Mouse (Mus musculus) C2C12 (cell line): ENCODE data around the gene Pnrc2. TPM values are rescaled to one million over a fixed set of nuclear protein-coding genes. Genes with fewer than 3 reads are reported as not detected.

Source experiments
- H3K27me3 ChIP-seq: one replicate; pipeline ENCODE4 v1.6.1; 2011; ENCODE audit not compliant: control insufficient read depth, insufficient read depth, insufficient read length
- H3K36me3 ChIP-seq: one replicate; pipeline ENCODE4 v1.6.1; 2011; ENCODE audit not compliant: control insufficient read depth, insufficient read depth
- H3K4me3 ChIP-seq: one replicate; pipeline ENCODE4 v1.5.1; 2011; ENCODE audit warnings: mild to moderate bottlenecking, control low read depth; ENCODE audit not compliant: poor library complexity, insufficient read depth, severe bottlenecking
- H3K79me2 ChIP-seq: one replicate; pipeline ENCODE4 v1.6.1; 2011; ENCODE audit not compliant: control insufficient read depth, insufficient read depth
- H3K79me3 ChIP-seq: one replicate; pipeline ENCODE4 v1.6.1; 2011; ENCODE audit warnings: low read depth, control low read depth
- H3ac ChIP-seq: one replicate; pipeline ENCODE3; 2011; ENCODE audit warnings: low read depth; ENCODE audit not compliant: control insufficient read depth, insufficient read length
- CEBPB ChIP-seq: IDR thresholded peaks from one replicate; pipeline ENCODE4 v1.6.1; 2011; ENCODE audit warnings: low read depth, mild to moderate bottlenecking, control low read depth, moderate library complexity
- CTCF ChIP-seq: IDR thresholded peaks from one replicate; pipeline ENCODE4 v1.5.1; 2011; ENCODE audit not compliant: control insufficient read depth, insufficient read depth, insufficient read length
- FOSL1 ChIP-seq: IDR thresholded peaks from one replicate; pipeline ENCODE4 v1.8.0; 2011; ENCODE audit warnings: mild to moderate bottlenecking, low read length; ENCODE audit not compliant: poor library complexity, insufficient read depth, severe bottlenecking
- MAX ChIP-seq: IDR thresholded peaks from one replicate; pipeline ENCODE4 v1.6.1; 2011; ENCODE audit warnings: mild to moderate bottlenecking, control low read depth
- MYOD1 ChIP-seq: IDR thresholded peaks from one replicate; pipeline ENCODE4 v1.6.1; 2011; ENCODE audit warnings: low read depth; ENCODE audit not compliant: control insufficient read depth, insufficient read length
- MYOG ChIP-seq: IDR thresholded peaks from one replicate; pipeline ENCODE4 v1.6.1; 2011; ENCODE audit not compliant: control insufficient read depth, insufficient read length; ENCODE audit errors: extremely low read depth
- USF1 ChIP-seq: IDR thresholded peaks from one replicate; pipeline ENCODE4 v1.6.1; 2011; ENCODE audit warnings: low read depth, mild to moderate bottlenecking, control low read depth, moderate library complexity
- polyA plus RNA-seq: library from polyadenylated mRNA; unstranded; fragments of >200 nt; fragmentation: generic; extraction: Trizol; gene quantifications from one replicate; pipeline ENCODE4 v1.2.1, GENCODE M21; 2012; ENCODE audit warnings: missing spikeins

The Pnrc2 gene
- polyA plus RNA-seq, 1 experiment: 21.7 TPM

DNA sequence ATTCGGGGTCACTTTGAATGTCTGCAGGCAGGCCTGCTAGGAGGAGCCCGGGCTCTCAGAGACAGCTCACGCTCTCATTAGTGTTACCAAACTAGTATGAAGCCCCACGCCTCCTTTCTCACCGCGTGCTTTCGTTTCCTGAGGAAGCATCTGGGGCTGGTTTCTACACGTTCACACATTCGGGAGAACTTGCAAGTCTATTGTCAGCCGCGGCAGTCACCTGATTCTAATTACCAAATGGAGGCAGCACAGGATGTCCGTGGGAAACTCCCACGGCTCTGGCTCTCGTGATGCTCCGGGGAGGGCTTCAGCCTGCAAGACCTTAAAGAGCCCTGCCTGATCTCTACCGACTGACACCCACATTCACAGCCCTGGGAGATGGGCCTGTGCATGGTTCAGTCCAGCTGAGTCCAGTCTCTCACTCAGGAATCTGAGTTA is 3.0 kb upstream of the Pnrc2 start:
- Histone ChIP-seq H3K79me2 (peaks cover 19% of the 10 kb centered on the region), H3ac (no peak overlapping the region), H3K4me3 (no peak overlapping the region), H3K27me3 (no peaks in the 10 kb centered on the region), H3K79me3 (peaks cover 16% of the 10 kb centered on the region), H3K36me3 (peaks cover 16% of the 10 kb centered on the region)
- TF ChIP-seq MYOG (no peak), USF1 (no peak), MAX (no peak), MYOD1 (no peak), CEBPB (no peak), FOSL1 (no peak), CTCF (no peak)

DNA sequence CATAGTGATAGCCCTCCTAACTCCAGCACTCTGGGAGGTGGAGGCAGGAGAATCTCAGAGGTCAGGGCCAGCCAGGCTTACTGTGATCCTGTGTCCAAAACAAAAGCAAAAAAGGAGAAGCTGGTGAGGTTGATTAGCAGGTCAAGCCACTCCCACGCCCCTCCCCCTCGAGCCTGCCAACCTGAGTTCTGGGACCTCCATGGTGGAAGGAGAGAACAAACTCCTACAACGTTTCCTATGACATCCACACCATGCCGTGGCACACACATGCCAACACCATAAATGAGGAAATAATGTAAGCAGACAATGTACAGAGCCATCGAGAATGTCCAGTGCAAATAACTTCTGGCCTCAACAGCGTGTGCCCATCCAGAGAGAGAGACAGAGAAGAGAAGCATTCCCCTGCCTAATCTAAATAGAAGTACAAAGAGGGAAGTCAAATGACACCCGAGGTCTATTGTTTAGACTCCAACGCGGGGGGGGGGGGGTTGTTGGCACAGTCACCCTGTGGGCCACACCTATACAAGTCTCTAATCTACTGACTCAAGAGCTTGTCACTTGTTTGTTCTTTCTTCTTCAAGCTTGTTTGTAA is 2.4 kb upstream of the Pnrc2 start:
- Histone ChIP-seq H3K36me3 (peaks cover 21% of the 10 kb centered on the region), H3K79me3 (peaks cover 22% of the 10 kb centered on the region), H3K27me3 (no peaks in the 10 kb centered on the region), H3K79me2 (peaks cover 24% of the 10 kb centered on the region), H3K4me3 (no peak overlapping the region), H3ac (peak overlapping the region; percentile 27)
- no peak for TF ChIP-seq CEBPB
- no peak for TF ChIP-seq USF1
- no peak for TF ChIP-seq MYOD1
- no peak for TF ChIP-seq CTCF
- no peak for TF ChIP-seq MYOG
- TF ChIP-seq MAX: no peak
- no peak for TF ChIP-seq FOSL1

- peaks cover 26% of the 10 kb centered on the region for H3K79me3 ChIP-seq
- H3K4me3 ChIP-seq: no peak overlapping the region
- H3K27me3 ChIP-seq: no peaks in the 10 kb centered on the region
- TF ChIP-seq FOSL1 (no peak), MYOD1 (no peak), MYOG (no peak), CTCF (no peak), MAX (no peak), CEBPB (no peak), USF1 (no peak)
- H3ac ChIP-seq: no peak overlapping the region
- peaks cover 26% of the 10 kb centered on the region for H3K36me3 ChIP-seq
- peaks cover 29% of the 10 kb centered on the region for H3K79me2 ChIP-seq
Measured at GRCm38 (mm10) chr4:135875546-135875945, 1.9 kb upstream of the Pnrc2 start.

- TF ChIP-seq FOSL1 (no peak), MAX (no peak), CTCF (no peak), MYOG (no peak), CEBPB (no peak), USF1 (no peak), MYOD1 (no peak)
- Histone ChIP-seq H3K36me3 (peaks cover 31% of the 10 kb centered on the region), H3K79me3 (peaks cover 29% of the 10 kb centered on the region), H3K79me2 (peaks cover 36% of the 10 kb centered on the region), H3K27me3 (no peaks in the 10 kb centered on the region), H3ac (no peak overlapping the region), H3K4me3 (no peak overlapping the region)
Measured at GRCm38 (mm10) chr4:135874564-135875535, 1.2 kb upstream of the Pnrc2 start.

- Histone ChIP-seq H3ac (peak overlapping the region; percentile 50), H3K79me3 (peaks cover 40% of the 10 kb centered on the region), H3K4me3 (peak overlapping the region; percentile 47), H3K79me2 (peaks cover 55% of the 10 kb centered on the region), H3K36me3 (peaks cover 47% of the 10 kb centered on the region), H3K27me3 (no peaks in the 10 kb centered on the region)
- TF ChIP-seq CEBPB: no peak
- TF ChIP-seq MAX: no peak
- no peak for TF ChIP-seq MYOG
- TF ChIP-seq MYOD1: no peak
- TF ChIP-seq USF1: no peak
- no peak for TF ChIP-seq CTCF
- TF ChIP-seq FOSL1: no peak
Measured at GRCm38 (mm10) chr4:135872589-135873391, 860 bp downstream of the Pnrc2 start.
